Mouse (Mus musculus): ENCODE results near the gene Ftsj3. TPM values are rescaled to one million over a fixed set of nuclear protein-coding genes. Genes with fewer than 3 reads are reported as not detected.

Ftsj3 gene
- 13.7 TPM for polyA plus RNA-seq (2014; fragmentation: Illumina TruSeq; extraction: RNeasy Lipid Tissue Mini Kit (QIAGEN cat#74804); ENCODE audit: insufficient read depth, low read depth, low replicate concordance)

DNA sequence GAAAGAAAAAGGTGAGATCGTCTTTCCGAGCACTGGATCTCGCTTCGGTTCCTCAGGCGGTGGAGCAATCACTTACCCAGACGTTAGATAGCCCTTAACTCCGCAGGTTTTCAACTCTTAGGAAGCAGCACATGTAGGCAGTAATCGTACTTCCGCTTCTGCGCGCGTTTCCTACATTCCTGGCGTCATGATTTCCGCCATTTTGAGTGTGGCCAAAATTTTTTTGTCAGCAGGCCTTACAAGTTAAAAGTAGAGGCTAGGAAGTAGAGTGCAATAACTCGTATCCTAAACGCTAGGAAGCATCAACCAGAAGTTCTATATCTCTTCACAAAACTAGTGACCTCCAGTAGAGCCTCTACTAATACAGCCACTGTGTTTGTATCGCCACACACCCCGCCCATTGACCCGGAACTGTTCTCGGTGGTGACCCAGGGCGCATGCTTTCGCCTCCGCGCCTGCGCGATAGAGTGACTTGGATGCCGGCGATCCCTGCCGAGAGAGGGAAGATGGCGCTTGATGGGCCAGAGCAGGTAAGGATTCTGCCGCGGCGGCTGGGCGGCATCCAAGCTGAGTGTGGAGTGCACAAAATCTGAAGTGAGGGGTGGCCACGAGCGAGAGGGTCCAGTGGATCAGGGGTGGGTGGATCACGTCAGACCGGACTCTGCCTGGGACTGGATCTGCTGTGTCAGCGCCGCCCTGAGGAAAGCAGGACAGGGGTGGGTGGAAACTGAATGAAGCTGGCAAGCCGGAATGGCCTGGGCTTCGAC, at the start of gene Ftsj3, which contains the start of gene Psmc5:
Gene Ftsj3, minus strand, starts transcription at position 395 of the 767 bp plus-strand sequence.
Gene Psmc5, plus strand, starts transcription at position 470 of the 767 bp plus-strand sequence.

DNA sequence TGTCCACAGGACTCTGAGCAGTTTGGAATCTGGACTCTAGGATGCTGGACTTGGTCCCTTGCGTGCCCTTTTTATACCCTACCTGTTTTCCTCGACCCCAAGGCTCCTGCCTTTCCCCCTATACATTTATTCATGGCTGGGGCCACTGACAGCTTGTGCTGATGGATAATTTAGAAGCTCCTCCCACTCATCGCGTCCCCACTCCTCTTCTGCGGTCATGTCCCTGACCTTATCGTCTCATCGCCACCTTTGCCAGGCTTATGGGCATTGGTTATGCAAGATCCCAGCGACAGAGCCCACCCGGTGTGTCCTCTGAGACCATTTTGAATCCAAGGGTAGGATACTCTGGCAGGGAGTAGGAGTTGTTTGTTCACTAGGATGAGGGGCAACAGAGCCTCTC, 45.9 kb upstream of the Ftsj3 start, which contains the start of gene Gh:
Gene Gh, minus strand, starts transcription at position 101 of the 400 bp plus-strand sequence.

DNA sequence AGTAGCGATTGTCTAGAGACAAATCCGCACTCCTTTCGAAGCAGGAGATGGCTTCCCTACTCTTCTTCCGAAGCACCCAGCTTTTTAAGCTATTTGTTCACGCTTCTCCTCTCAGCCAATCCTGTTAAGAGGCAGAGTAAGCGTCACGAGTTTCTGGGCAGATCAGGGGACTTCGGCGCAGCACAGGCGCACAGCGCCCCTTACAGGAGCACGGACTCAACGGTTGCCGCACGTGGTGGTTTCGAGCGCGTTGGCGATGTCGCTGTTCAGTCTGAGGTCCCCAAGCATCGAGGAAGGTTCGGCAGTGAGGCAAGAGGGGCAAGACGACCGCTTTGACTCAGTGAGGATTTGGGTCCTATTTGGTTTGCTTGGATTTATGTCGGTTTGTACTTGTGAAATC, 20.6 kb upstream of the Ftsj3 start, which contains the start of gene Tcam1:
Gene Tcam1, plus strand, starts transcription at position 219 of the 400 bp plus-strand sequence.

DNA sequence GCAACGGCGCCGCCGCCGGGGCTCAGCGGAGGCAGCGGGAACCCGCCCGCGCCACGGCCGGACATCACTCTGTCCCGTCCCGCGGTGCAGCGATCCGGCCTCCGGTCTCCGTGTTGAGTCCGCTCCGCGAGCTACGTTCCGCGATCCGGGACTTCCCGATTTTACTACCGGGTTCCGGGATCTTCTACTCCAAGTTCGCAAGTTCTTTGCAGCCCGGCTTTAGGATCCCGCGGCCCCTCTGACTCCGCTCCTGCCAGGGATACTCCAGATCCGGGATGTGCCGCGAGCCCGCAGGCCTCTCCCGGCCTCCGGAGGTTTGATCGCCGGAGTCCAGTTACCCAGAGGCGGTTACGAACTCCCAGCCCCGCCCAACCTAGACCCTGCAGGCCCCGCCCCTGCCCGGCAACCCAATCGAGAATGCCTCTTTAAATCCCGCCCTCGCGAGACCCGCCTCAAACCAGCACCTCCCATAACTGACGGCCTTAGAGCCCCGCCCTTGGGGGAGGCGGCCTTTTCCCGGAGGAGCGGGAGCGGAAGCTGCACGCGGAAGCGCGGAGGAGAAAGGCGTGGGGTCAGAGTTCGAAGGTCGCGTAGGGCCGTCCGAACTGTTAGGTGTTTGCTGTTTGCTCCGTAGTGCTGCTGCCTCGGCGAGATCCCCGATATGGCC, 16.9 kb upstream of the Ftsj3 start, which contains the start of gene Smarcd2:
Gene Smarcd2, minus strand, starts transcription at position 329 of the 667 bp plus-strand sequence.

DNA sequence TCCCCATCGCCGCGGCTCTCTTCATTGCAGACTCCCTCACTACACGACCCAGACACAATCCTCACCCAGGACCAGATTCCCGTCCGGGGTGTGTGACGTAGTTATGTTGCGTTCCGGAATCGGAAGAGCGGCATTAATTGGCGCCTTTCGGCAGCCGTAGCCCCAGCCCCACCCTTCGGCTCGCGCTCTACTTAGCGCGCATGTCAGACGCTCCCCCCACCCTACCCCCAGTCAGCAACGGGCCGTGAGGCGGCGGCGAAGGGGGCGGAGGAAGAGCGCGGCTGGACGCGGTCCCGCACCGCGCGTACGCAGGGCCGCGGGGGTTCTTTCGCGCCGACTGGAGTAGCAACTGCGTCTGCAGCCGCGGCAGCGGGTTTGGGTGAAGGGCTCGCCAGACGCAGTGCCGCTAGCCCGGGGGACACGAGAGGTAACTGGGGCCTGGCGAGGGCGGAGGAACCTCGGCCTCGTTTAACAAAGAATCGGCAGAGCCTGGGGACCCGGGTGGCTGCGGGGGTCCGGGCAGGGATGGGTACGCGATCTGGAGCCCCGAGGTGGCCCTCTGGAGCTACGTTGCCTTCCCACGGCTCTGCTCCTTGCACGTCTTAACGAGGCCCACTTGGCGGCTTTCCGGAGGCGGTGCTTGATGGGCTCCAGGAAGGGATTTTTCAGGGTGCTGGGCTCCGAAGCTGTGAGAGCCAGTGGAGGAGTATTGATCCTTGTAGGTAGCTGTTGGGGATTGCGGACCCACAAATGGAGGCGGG, 39.0 kb downstream of the Ftsj3 start, which contains the start of gene Ddx42:
Gene Ddx42, plus strand, starts transcription at position 197 of the 761 bp plus-strand sequence.

DNA sequence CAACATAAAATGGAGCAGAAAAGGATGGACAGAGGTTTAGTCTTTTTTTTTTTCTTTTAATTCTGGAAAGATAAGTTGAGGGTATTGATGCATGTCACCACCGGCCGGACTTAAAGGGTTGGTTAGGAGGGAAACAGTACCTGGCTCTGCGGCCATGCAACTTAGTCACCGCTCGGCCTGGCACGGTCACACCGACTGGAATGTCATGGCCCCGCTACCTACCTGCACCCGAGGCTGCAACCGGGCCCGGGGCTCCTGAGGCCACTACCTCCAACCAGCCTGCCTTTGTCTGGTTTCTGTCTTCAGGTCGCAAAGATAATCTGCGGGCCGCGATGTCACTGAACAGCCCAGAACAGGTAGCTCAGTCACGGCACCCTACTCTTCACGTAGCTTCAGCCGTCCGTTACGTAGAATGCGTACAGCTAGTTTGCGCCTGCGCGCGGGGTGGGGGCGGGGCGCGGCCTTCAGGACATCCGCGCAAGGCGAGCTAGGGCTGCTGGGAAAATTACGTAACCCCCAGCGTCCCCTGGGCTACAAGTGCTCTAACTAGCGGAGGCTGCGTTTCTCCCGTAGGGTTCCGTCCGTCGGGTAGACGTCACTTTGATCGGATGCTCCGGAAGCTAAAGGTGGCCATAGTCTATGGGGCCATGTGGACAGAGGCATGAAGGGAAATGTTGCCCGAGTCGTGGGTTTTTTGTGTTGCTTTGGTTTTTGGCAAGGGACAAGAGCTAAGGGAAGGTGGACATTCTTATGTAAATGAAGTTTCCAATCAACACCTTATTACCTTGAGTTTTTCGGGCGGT, 39.8 kb downstream of the Ftsj3 start, which contains the start of gene Ccdc47:
Gene Ccdc47, minus strand, starts transcription at position 418 of the 803 bp plus-strand sequence.

DNA sequence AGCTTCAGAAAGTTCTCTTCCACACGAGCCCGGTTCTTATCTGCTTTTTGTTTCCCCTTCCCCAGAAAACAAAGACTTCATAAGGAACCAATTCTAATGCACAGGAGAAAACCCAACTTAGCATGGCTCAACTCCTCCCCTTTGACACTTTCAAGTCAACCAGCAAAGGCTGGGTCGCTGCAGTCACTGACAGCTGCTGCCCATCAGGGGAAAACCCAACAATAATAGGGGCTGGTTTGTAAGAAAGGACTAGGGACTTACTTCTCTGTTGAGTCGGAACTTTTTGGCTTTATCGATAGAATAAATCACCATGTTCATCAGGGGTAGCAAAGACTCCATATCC, 53.8 kb downstream of the Ftsj3 start, which contains the start of gene Strada:
Gene Strada, minus strand, starts transcription at position 46 of the 343 bp plus-strand sequence.

Other genes starting within 250 kb of the Ftsj3 start
- not detected for gene Kcnh6, start 248.0 kb downstream of the Ftsj3 start, polyA plus RNA-seq (2014; fragmentation: Illumina TruSeq; extraction: RNeasy Lipid Tissue Mini Kit (QIAGEN cat#74804); ENCODE audit: insufficient read depth, low read depth, low replicate concordance)
- 20.8 TPM for gene Dcaf7, start 219.2 kb downstream of the Ftsj3 start, polyA plus RNA-seq (2014; fragmentation: Illumina TruSeq; extraction: RNeasy Lipid Tissue Mini Kit (QIAGEN cat#74804); ENCODE audit: insufficient read depth, low read depth, low replicate concordance)
- gene Taco1, start 190.0 kb downstream of the Ftsj3 start, polyA plus RNA-seq (2014; fragmentation: Illumina TruSeq; extraction: RNeasy Lipid Tissue Mini Kit (QIAGEN cat#74804); ENCODE audit: insufficient read depth, low read depth, low replicate concordance) = 8.3 TPM
- 22.5 TPM for gene Map3k3, start 171.5 kb downstream of the Ftsj3 start, polyA plus RNA-seq (2014; fragmentation: Illumina TruSeq; extraction: RNeasy Lipid Tissue Mini Kit (QIAGEN cat#74804); ENCODE audit: insufficient read depth, low read depth, low replicate concordance)
- gene Gm10840, start 95.2 kb downstream of the Ftsj3 start, polyA plus RNA-seq (2014; fragmentation: Illumina TruSeq; extraction: RNeasy Lipid Tissue Mini Kit (QIAGEN cat#74804); ENCODE audit: insufficient read depth, low read depth, low replicate concordance) = not detected
- 113 TPM for gene Limd2, start 95.2 kb downstream of the Ftsj3 start, polyA plus RNA-seq (2014; fragmentation: Illumina TruSeq; extraction: RNeasy Lipid Tissue Mini Kit (QIAGEN cat#74804); ENCODE audit: insufficient read depth, low read depth, low replicate concordance)
- gene Strada, start 53.9 kb downstream of the Ftsj3 start, polyA plus RNA-seq (2014; fragmentation: Illumina TruSeq; extraction: RNeasy Lipid Tissue Mini Kit (QIAGEN cat#74804); ENCODE audit: insufficient read depth, low read depth, low replicate concordance) = 9.7 TPM
- gene Ccdc47, start 39.7 kb downstream of the Ftsj3 start, polyA plus RNA-seq (2014; fragmentation: Illumina TruSeq; extraction: RNeasy Lipid Tissue Mini Kit (QIAGEN cat#74804); ENCODE audit: insufficient read depth, low read depth, low replicate concordance) = 52.1 TPM
- 21.1 TPM for gene Ddx42, start 39.2 kb downstream of the Ftsj3 start, polyA plus RNA-seq (2014; fragmentation: Illumina TruSeq; extraction: RNeasy Lipid Tissue Mini Kit (QIAGEN cat#74804); ENCODE audit: insufficient read depth, low read depth, low replicate concordance)
- 111 TPM for gene Psmc5, start 75 bp upstream of the Ftsj3 start, polyA plus RNA-seq (2014; fragmentation: Illumina TruSeq; extraction: RNeasy Lipid Tissue Mini Kit (QIAGEN cat#74804); ENCODE audit: insufficient read depth, low read depth, low replicate concordance)
- gene Smarcd2, start 16.9 kb upstream of the Ftsj3 start, polyA plus RNA-seq (2014; fragmentation: Illumina TruSeq; extraction: RNeasy Lipid Tissue Mini Kit (QIAGEN cat#74804); ENCODE audit: insufficient read depth, low read depth, low replicate concordance) = 48.5 TPM
- gene Tcam1, start 20.6 kb upstream of the Ftsj3 start, polyA plus RNA-seq (2014; fragmentation: Illumina TruSeq; extraction: RNeasy Lipid Tissue Mini Kit (QIAGEN cat#74804); ENCODE audit: insufficient read depth, low read depth, low replicate concordance) = not detected
- gene Gh, start 45.8 kb upstream of the Ftsj3 start, polyA plus RNA-seq (2014; fragmentation: Illumina TruSeq; extraction: RNeasy Lipid Tissue Mini Kit (QIAGEN cat#74804); ENCODE audit: insufficient read depth, low read depth, low replicate concordance) = not detected
- gene Cd79b, start 58.7 kb upstream of the Ftsj3 start, polyA plus RNA-seq (2014; fragmentation: Illumina TruSeq; extraction: RNeasy Lipid Tissue Mini Kit (QIAGEN cat#74804); ENCODE audit: insufficient read depth, low read depth, low replicate concordance) = 91.6 TPM
- gene Scn4a, start 97.2 kb upstream of the Ftsj3 start, polyA plus RNA-seq (2014; fragmentation: Illumina TruSeq; extraction: RNeasy Lipid Tissue Mini Kit (QIAGEN cat#74804); ENCODE audit: insufficient read depth, low read depth, low replicate concordance) = 0.27 TPM
- gene Prr29, start 109.4 kb upstream of the Ftsj3 start, polyA plus RNA-seq (2014; fragmentation: Illumina TruSeq; extraction: RNeasy Lipid Tissue Mini Kit (QIAGEN cat#74804); ENCODE audit: insufficient read depth, low read depth, low replicate concordance) = 13.2 TPM
- gene Icam2, start 132.0 kb upstream of the Ftsj3 start, polyA plus RNA-seq (2014; fragmentation: Illumina TruSeq; extraction: RNeasy Lipid Tissue Mini Kit (QIAGEN cat#74804); ENCODE audit: insufficient read depth, low read depth, low replicate concordance) = 223 TPM
- gene Ern1, start 231.8 kb upstream of the Ftsj3 start, polyA plus RNA-seq (2014; fragmentation: Illumina TruSeq; extraction: RNeasy Lipid Tissue Mini Kit (QIAGEN cat#74804); ENCODE audit: insufficient read depth, low read depth, low replicate concordance) = 6.6 TPM

Data from lung, adult 10 weeks (tissue).